Mouse (Mus musculus) limb, embryonic 14.5 days (tissue): ENCODE results near the gene Jsrp1. TPM values are rescaled to one million over a fixed set of nuclear protein-coding genes. Genes with fewer than 3 reads are reported as not detected.
"Not testable (repeated sequence)": the region's sequence is repeated elsewhere in the genome, so short reads cannot be mapped to it uniquely, and the experiment has no call there.

Source experiments
- ATAC-seq: fragments of 200-750 bp; cut with Nextera tagmentation; 2 replicates; pipeline ENCODE4 v1.8.0; 2017; ENCODE audit warnings: low read depth, moderate number of reproducible peaks, moderate TSS enrichment; ENCODE audit not compliant: low FRiP score
- DNase-seq: peaks from one replicate; pipeline ENCODE4 v3.0.0-alpha.2; 2015; ENCODE audit warnings: low spot score
- H3K27ac ChIP-seq: fragments of 300-500 bp; sonication (generic); replicated peaks from 2 replicates; pipeline ENCODE4 v1.5.1; 2014; ENCODE audit warnings: low read depth, mild to moderate bottlenecking, low read length, moderate library complexity, mixed read lengths
- H3K27me3 ChIP-seq: fragments of 300-500 bp; sonication (generic); 2 replicates; pipeline ENCODE4 v1.6.1; 2014; ENCODE audit warnings: low read length, mixed read lengths; ENCODE audit not compliant: control insufficient read depth, insufficient read depth
- H3K36me3 ChIP-seq: fragments of 300-500 bp; sonication (generic); 2 replicates; pipeline ENCODE4 v1.6.1; 2014; ENCODE audit warnings: mild to moderate bottlenecking, low read length, moderate library complexity, mixed read lengths; ENCODE audit not compliant: control insufficient read depth, insufficient read depth
- H3K4me1 ChIP-seq: fragments of 300-500 bp; sonication (generic); 2 replicates; pipeline ENCODE4 v1.6.1; 2014; ENCODE audit warnings: antibody characterized with exemption, low read length, mixed read lengths; ENCODE audit not compliant: control insufficient read depth, insufficient read depth
- H3K4me2 ChIP-seq: fragments of 300-500 bp; sonication (generic); replicated peaks from 2 replicates; pipeline ENCODE4 v1.6.1; 2014; ENCODE audit warnings: low read depth, mild to moderate bottlenecking, low read length, moderate library complexity; ENCODE audit not compliant: severe bottlenecking
- H3K4me3 ChIP-seq: fragments of 300-500 bp; sonication (generic); replicated peaks from 2 replicates; pipeline ENCODE4 v1.5.1; 2014; ENCODE audit warnings: low read length
- H3K9ac ChIP-seq: fragments of 300-500 bp; sonication (generic); 2 replicates; pipeline ENCODE4 v1.6.1; 2014; ENCODE audit warnings: mild to moderate bottlenecking, low read depth, low read length, moderate library complexity; ENCODE audit not compliant: severe bottlenecking
- H3K9me3 ChIP-seq: fragments of 300-500 bp; sonication (generic); 2 replicates; pipeline ENCODE4 v1.6.1; 2016; ENCODE audit warnings: low read length; ENCODE audit not compliant: control insufficient read depth
- POLR2A ChIP-seq: fragments of 200-500 bp; IDR thresholded peaks from 2 replicates; pipeline ENCODE4 v1.8.0; 2012; ENCODE audit warnings: inconsistent platforms, mild to moderate bottlenecking, moderate library complexity, borderline replicate concordance; ENCODE audit not compliant: insufficient read depth, insufficient read length; ENCODE audit errors: extremely low read depth
- whole genome bisulfite sequencing: fragments of 180-500 bp; shearing (Covaris S2); extraction: QIAGEN DNeasy Blood & Tissue Kit; methylation state at CpG from one replicate; pipeline ENCODE4 v1.1.7; 2014; 5-methylcytosine and 5-hydroxymethylcytosine counted together
- polyA plus RNA-seq, 2 experiments: library from polyadenylated mRNA; depleted of rRNA in 1 of 2; stranded (reverse) in 1 of 2; unstranded in 1 of 2; fragments of >200 nt; fragmentation: Nextera tagmentation in 1 of 2; extraction: Ambion mirVana in 1 of 2; gene quantifications; 2 replicates each; pipeline versions ENCODE4 v1.2.1 to v1.2.3; 2012 to 2014

Gene Jsrp1
- polyA plus RNA-seq, 2 experiments: 6.1 to 12.1 TPM

DNA sequence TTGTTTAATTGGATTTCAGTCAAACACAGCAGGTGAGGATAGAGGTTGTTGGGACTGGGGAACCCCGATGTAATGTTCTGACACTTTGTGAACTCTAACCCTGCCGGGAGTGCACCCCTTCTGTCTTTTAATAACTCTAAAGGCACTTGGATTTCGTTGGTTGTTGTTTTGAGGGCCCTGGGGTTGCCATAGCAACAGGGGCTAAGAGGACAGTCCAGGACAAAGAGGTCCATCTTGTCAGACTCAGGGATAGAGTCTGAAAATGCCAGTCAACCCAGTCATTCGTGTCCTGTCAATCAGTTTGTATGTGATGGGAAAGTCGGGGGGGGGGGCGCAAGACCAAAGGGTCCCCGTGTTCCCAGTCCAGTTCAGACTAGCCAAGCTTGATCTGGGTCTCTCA is 19.5 kb upstream of the Jsrp1 start:
- TF ChIP-seq POLR2A: no peak

GRCm38 (mm10) chr10:80831136-80831535 is 17.8 kb upstream of the Jsrp1 start:
- no peak overlapping the region for H3K4me2 ChIP-seq
- TF ChIP-seq POLR2A: no peak
- no peaks in the 10 kb centered on the region for H3K9me3 ChIP-seq
- ATAC-seq (no peak), DNase-seq (peak; percentile 40)
- no peak overlapping the region for H3K9ac ChIP-seq
- peaks cover 26% of the 10 kb centered on the region for H3K27me3 ChIP-seq
- H3K4me1 ChIP-seq: peaks cover 5% of the 10 kb centered on the region
- H3K36me3 ChIP-seq: peaks cover 24% of the 10 kb centered on the region
- no peak overlapping the region for H3K4me3 ChIP-seq
- 5% methylated on average over 9 of the region's 9 CpGs for WGBS
- no peak overlapping the region for H3K27ac ChIP-seq

More for the DNA sequence above, 19.5 kb upstream of the Jsrp1 start:
- H3K4me3 ChIP-seq: no peak overlapping the region
- H3K27me3 ChIP-seq: peaks cover 37% of the 10 kb centered on the region
- peaks cover 24% of the 10 kb centered on the region for H3K36me3 ChIP-seq
- no peak overlapping the region for H3K4me2 ChIP-seq
- no peak for DNase-seq
- H3K27ac ChIP-seq: no peak overlapping the region
- no peaks in the 10 kb centered on the region for H3K9me3 ChIP-seq
- peaks cover 2% of the 10 kb centered on the region for H3K4me1 ChIP-seq
- no peak for ATAC-seq
- 77% methylated on average over 7 of the region's 7 CpGs for WGBS
- H3K9ac ChIP-seq: no peak overlapping the region

GRCm38 (mm10) chr10:80829359-80830278 is 16.3 kb upstream of the Jsrp1 start:
- no peak for TF ChIP-seq POLR2A
- Histone ChIP-seq H3K9me3 (no peaks in the 10 kb centered on the region), H3K9ac (no peak overlapping the region), H3K36me3 (peaks cover 24% of the 10 kb centered on the region), H3K4me2 (no peak overlapping the region), H3K27me3 (peaks cover 11% of the 10 kb centered on the region), H3K4me1 (peaks cover 9% of the 10 kb centered on the region), H3K4me3 (no peak overlapping the region), H3K27ac (no peak overlapping the region)
- DNase-seq (no peak), ATAC-seq (no peak)
- 77% methylated on average over 1 of the region's 1 CpGs for WGBS

DNA sequence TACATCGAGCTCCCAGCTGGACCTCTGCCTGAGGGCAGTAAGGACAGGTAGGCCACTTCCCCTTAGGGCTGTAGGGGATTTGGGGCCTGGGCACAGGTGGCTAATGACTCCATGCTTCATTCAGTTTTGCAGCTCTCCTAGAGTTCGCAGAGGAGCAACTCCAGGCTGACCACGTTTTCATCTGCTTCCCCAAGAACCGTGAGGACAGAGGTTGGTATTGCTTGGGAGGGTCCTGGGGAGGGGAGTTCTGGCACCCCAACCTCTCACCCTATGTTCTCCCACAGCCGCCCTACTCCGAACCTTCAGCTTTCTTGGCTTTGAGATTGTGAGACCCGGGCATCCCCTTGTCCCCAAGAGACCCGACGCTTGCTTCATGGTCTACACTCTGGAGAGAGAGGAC is 15.3 kb upstream of the Jsrp1 start:
- H3K27ac ChIP-seq, H3K27me3 ChIP-seq, ATAC-seq, H3K9ac ChIP-seq, H3K4me1 ChIP-seq, H3K9me3 ChIP-seq, DNase-seq: not testable (repeated sequence)
- 81% methylated on average over 7 of the region's 9 CpGs for WGBS
- peak overlapping the region; percentile 93; the same call in 1 of the 2 replicates for H3K4me2 ChIP-seq
- H3K36me3 ChIP-seq: peaks cover 24% of the 10 kb centered on the region
- H3K4me3 ChIP-seq: peak overlapping the region; percentile 66; the same call in 1 of the 2 replicates

DNA sequence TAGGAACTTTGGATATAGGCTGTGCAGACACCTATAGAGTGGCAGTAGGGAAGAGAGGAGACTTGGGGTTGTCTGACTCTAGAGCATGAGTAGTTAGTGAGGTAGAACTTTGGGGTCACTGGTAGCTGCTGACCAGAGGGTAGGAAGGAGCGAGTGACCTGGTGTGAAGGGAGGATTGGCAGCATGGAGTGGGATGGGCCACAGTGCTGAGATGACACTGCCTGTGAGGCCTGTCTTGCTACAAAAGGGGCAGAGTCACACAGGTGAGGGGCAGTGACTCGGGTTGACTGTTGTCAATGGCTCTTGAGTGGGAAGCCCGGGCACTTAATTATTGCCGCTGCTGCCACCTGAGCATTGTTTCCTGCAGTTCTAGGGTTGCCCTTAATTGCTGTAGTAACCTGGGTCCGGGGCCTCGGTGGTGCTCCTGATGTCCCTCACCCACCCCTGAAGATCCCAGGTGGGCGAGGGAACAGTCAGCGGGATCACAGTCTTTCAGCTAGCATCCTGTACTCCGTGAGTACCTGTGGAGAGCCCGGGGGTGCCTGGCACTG is 14.6 kb upstream of the Jsrp1 start:
- ATAC-seq: no peak
- peak overlapping the region; percentile 92 for H3K9ac ChIP-seq
- no peak for TF ChIP-seq POLR2A

More for the DNA sequence above, 14.6 kb upstream of the Jsrp1 start:
- H3K27ac ChIP-seq: no peak overlapping the region
- H3K4me3 ChIP-seq: peak overlapping the region; percentile 66
- H3K36me3 ChIP-seq: peaks cover 24% of the 10 kb centered on the region
- WGBS: 73% methylated on average over 8 of the region's 10 CpGs
- no peaks in the 10 kb centered on the region for H3K9me3 ChIP-seq
- DNase-seq: no peak
- peaks cover 9% of the 10 kb centered on the region for H3K4me1 ChIP-seq
- peak overlapping the region; percentile 93 for H3K4me2 ChIP-seq
- no peaks in the 10 kb centered on the region for H3K27me3 ChIP-seq
